Mouse (Mus musculus) neural tube, embryonic 11.5 days (tissue): Measurements from ENCODE around the gene Nceh1. TPM values are rescaled to one million over a fixed set of nuclear protein-coding genes. Genes with fewer than 3 reads are reported as not detected.
"Not testable (repeated sequence)": the region's sequence is repeated elsewhere in the genome, so short reads cannot be mapped to it uniquely, and the experiment has no call there.

Experiments used
- ATAC-seq: fragments of 200-750 bp; cut with Nextera tagmentation; 2 replicates; pipeline ENCODE4 v1.8.0; 2017; ENCODE audit warnings: moderate number of reproducible peaks, mild to moderate bottlenecking, moderate TSS enrichment, moderate library complexity; ENCODE audit not compliant: insufficient read depth, low FRiP score, low TSS enrichment
- DNase-seq: peaks from one replicate; pipeline ENCODE4 v3.0.0-alpha.2; 2015; ENCODE audit warnings: low spot score
- H3K27ac ChIP-seq: fragments of 300-500 bp; sonication (generic); 2 replicates; pipeline ENCODE4 v1.5.1; 2014; ENCODE audit warnings: low read depth, mild to moderate bottlenecking, low read length
- H3K27me3 ChIP-seq: fragments of 300-500 bp; sonication (generic); 2 replicates; pipeline ENCODE4 v1.6.1; 2014; ENCODE audit warnings: mild to moderate bottlenecking, low read length, mixed read lengths; ENCODE audit not compliant: control insufficient read depth, insufficient read depth
- H3K36me3 ChIP-seq: fragments of 300-500 bp; sonication (generic); 2 replicates; pipeline ENCODE4 v1.6.1; 2014; ENCODE audit warnings: mild to moderate bottlenecking, low read length, moderate library complexity, mixed read lengths; ENCODE audit not compliant: control insufficient read depth, insufficient read depth
- H3K4me1 ChIP-seq: fragments of 300-500 bp; sonication (generic); 2 replicates; pipeline ENCODE4 v1.6.1; 2014; ENCODE audit warnings: low read length, mixed read lengths; ENCODE audit not compliant: control insufficient read depth, insufficient read depth
- H3K4me2 ChIP-seq: fragments of 300-500 bp; sonication (generic); 2 replicates; pipeline ENCODE4 v1.6.1; 2014; ENCODE audit warnings: low read depth, mild to moderate bottlenecking, moderate library complexity
- H3K4me3 ChIP-seq: fragments of 300-500 bp; sonication (generic); 2 replicates; pipeline ENCODE4 v1.5.1; 2014; ENCODE audit warnings: low read depth, low read length
- H3K9ac ChIP-seq: fragments of 300-500 bp; sonication (generic); 2 replicates; pipeline ENCODE4 v1.6.1; 2014; ENCODE audit warnings: mild to moderate bottlenecking, low read length
- H3K9me3 ChIP-seq: fragments of 300-500 bp; sonication (generic); 2 replicates; pipeline ENCODE4 v1.6.1; 2016; ENCODE audit warnings: low read length; ENCODE audit not compliant: control insufficient read depth
- WGBS: fragments of 180-500 bp; shearing (Covaris S2); extraction: QIAGEN DNeasy Blood & Tissue Kit; methylation state at CpG from one replicate; pipeline ENCODE4 v1.1.7; 2014; 5-methylcytosine and 5-hydroxymethylcytosine counted together
- polyA plus RNA-seq: library from polyadenylated mRNA; unstranded; fragments of >200 nt; fragmentation: Nextera tagmentation; extraction: Ambion mirVana; gene quantifications from 2 replicates; pipeline ENCODE4 v1.2.1, GENCODE M21; 2014

The Nceh1 gene
- polyA plus RNA-seq, 1 experiment from 2014 or later: 4.0 TPM

DNA sequence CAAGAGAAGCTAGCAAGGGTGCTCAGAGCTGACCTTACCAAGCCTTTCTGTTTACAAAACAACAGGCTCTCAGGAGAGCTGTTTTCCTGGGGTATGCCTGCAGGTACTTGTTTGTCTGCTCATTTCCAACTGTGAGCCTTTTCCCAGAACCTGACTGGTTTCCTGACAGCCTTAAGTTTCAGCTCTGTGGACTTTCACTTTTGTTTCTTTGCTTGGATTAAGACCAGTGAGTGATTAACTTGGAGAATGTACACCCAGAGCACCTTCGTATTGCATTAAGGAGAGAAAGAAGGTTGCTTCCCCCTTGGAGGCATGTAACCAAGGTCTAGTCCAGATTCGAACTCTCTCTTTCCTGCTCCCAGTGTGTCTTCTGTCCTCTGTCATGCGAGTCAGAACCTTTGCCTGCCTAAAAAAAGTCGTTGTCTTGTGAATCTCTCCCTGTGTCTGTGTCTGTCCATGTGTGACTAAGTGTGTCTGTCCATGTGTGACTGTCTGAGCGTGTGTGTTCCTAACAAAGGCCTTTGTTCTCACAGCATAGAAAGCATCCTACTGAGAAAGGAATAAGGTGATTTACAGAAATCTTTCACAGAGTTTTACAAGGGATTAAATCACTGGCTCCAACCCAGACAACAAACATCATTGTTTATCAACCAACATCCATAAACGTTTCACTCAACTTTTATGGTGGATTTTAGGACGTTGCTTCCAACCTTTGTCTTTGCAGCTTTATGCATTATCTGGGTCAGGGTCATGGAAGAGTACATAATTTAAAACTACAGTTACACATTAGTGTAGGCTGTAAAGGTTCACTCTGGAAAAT, 90.4 kb downstream of the Nceh1 start:
- no peak overlapping the region for H3K4me2 ChIP-seq
- DNase-seq (no peak), ATAC-seq (peak; percentile 87)
- H3K27me3 ChIP-seq: no peaks in the 10 kb centered on the region
- H3K4me3 ChIP-seq: no peak overlapping the region
- no peaks in the 10 kb centered on the region for H3K9me3 ChIP-seq
- no peak overlapping the region for H3K9ac ChIP-seq
- 30% methylated on average over 7 of the region's 7 CpGs for WGBS
- no peaks in the 10 kb centered on the region for H3K4me1 ChIP-seq
- H3K36me3 ChIP-seq: no peaks in the 10 kb centered on the region
- H3K27ac ChIP-seq: no peak overlapping the region

DNA sequence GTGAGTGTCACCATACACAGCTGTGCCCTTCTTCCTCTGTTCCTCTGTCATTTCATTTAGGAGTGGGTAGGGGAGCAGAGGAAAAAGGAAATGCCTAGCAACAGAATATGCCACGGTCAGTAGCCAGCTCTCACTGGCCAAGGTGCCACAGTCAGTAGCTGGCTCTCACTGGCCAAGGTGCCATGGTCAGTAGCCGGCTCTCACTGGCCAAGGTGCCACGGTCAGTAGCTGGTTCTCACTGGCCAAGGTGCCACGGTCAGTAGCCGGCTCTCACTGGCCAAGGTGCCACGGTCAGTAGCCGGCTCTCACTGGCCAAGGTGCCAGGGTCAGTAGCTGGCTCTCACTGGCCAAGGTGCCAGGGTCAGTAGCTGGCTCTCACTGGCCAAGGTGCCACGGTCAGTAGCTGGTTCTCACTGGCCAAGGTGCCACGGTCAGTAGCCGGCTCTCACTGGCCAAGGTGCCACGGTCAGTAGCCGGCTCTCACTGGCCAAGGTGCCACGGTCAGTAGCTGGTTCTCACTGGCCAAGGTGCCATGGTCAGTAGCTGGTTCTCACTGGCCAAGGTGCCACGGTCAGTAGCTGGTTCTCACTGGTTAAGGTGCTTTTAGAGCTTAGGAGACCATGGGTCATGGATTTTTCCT, 96.6 kb downstream of the Nceh1 start:
- not testable (repeated sequence) for H3K36me3 ChIP-seq, H3K9me3 ChIP-seq, ATAC-seq, H3K27ac ChIP-seq, H3K4me1 ChIP-seq, H3K27me3 ChIP-seq, H3K4me2 ChIP-seq, H3K4me3 ChIP-seq, DNase-seq, H3K9ac ChIP-seq
- WGBS: 96% methylated on average over 11 of the region's 14 CpGs

DNA sequence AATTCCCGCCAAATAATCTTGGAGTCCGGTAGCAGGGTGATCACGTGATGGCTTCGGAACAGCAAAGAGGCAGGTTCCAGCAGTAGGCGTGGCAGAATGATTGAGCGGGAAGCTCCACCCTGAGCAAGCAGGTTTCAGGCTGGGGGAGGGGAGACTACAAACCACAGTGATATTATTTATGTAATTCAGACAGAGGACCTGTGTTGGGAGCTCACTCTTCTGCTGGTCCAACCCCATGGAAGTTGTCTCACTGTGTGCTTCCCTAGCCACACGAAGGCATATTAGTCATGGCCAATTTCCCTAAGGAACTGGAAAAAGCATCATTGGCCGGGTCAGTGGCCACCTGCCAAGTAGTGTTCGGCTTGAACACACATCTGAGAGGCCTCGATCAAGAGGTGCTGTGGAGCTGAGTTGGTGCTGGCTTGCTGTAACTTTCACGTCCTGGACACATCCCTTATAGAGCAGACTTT, 97.5 kb downstream of the Nceh1 start:
- no peak for DNase-seq
- 61% methylated on average over 11 of the region's 11 CpGs for WGBS

DNA sequence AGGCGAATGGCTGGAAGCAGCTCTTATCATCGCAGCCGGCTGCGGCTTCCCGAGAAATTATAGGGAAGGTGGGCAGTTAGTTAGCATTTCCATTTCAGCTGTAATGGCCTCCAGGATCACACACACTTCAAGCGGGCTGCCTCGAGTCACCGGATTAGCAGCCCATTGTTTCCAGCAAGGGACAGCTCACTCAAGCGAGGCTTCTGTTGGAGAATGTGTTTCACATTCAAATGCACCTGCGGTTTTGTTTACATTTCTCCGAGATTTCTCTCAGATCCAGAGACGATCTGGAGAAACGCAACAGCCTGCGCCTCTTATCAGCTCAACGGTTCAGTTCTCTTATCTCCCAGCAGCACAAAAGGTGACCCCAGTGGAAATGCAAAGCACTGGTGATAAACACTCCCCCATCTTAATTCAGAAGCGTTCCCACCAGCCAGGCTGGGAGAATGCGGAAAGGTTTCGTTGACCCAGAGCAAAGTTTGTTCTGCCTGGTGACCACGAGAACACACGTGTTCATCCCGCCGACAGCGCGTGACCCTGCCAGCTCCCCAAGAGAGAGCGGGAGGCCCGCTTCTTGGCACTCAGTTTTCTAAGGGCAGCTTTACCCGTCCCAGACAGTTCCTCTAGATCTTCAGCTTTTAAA, 100.4 kb downstream of the Nceh1 start:
- Histone ChIP-seq H3K27ac (no peak overlapping the region), H3K4me2 (peak overlapping the region; percentile 57), H3K4me1 (no peaks in the 10 kb centered on the region), H3K27me3 (no peaks in the 10 kb centered on the region), H3K9ac (0 out of 2 replicates have a peak overlapping the region, but pooled peaks have one; percentile 24), H3K4me3 (peak overlapping the region; percentile 20), H3K9me3 (no peaks in the 10 kb centered on the region), H3K36me3 (no peaks in the 10 kb centered on the region)
- ATAC-seq (peak; percentile 13; the same call in 1 of the 2 replicates), DNase-seq (no peak)
- WGBS: 6% methylated on average over 27 of the region's 27 CpGs

More for the DNA sequence above, 97.5 kb downstream of the Nceh1 start:
- no peak overlapping the region for H3K9ac ChIP-seq
- no peak for ATAC-seq
- H3K36me3 ChIP-seq: no peaks in the 10 kb centered on the region
- no peak overlapping the region for H3K4me2 ChIP-seq
- no peaks in the 10 kb centered on the region for H3K27me3 ChIP-seq
- no peak overlapping the region for H3K27ac ChIP-seq
- H3K4me3 ChIP-seq: no peak overlapping the region
- H3K4me1 ChIP-seq: no peaks in the 10 kb centered on the region
- H3K9me3 ChIP-seq: no peaks in the 10 kb centered on the region

DNA sequence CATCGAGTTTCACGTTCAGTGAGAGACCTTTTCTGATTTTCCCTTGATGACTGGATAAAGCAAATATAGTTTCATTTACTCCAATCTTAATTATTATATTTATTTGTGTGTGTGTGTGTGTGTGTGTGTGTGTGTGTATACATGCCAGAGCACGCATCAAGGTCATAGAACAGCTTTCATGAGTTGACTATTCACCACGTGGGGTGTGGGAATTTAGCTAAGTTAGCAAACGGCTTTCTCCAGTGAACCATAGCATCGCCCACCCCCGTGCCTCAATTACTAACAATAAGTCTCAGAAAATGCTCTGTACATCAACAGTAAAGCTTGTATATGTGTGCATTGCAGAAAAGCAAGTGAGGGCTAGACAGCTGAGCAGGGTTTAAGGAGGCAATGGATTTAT, 101.0 kb downstream of the Nceh1 start:
- H3K27me3 ChIP-seq: no peaks in the 10 kb centered on the region
- H3K4me2 ChIP-seq: no peak overlapping the region
- no peak for ATAC-seq
- DNase-seq: no peak
- H3K36me3 ChIP-seq: no peaks in the 10 kb centered on the region
- no peaks in the 10 kb centered on the region for H3K4me1 ChIP-seq
- H3K27ac ChIP-seq: no peak overlapping the region
- no peak overlapping the region for H3K9ac ChIP-seq
- no peaks in the 10 kb centered on the region for H3K9me3 ChIP-seq
- WGBS: 64% methylated on average over 7 of the region's 7 CpGs
- H3K4me3 ChIP-seq: no peak overlapping the region

DNA sequence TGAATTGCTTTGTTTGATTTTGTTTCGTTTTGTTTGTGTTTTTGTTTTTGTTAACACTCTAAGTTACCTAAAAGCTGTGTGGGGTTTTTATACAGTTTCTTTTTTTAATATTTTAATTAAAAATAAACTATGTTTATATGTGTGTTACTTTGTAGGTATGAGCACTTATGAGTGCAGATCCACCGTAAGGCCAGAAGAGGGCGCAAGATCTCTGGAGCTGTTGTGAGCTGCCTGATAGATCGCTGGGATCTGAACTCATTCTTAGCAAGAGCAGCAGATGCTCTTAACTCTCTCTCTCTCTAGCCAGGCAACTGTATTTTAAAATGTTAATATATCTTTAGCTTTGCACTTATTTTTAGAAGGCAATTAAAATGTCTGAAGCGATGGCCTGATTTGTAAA, 101.5 kb downstream of the Nceh1 start:
- Histone ChIP-seq H3K4me1 (no peaks in the 10 kb centered on the region), H3K9ac (no peak overlapping the region), H3K27me3 (no peaks in the 10 kb centered on the region), H3K4me3 (no peak overlapping the region), H3K36me3 (no peaks in the 10 kb centered on the region), H3K27ac (no peak overlapping the region), H3K4me2 (no peak overlapping the region), H3K9me3 (no peaks in the 10 kb centered on the region)
- 90% methylated on average over 5 of the region's 5 CpGs for WGBS
- ATAC-seq: no peak
- no peak for DNase-seq

DNA sequence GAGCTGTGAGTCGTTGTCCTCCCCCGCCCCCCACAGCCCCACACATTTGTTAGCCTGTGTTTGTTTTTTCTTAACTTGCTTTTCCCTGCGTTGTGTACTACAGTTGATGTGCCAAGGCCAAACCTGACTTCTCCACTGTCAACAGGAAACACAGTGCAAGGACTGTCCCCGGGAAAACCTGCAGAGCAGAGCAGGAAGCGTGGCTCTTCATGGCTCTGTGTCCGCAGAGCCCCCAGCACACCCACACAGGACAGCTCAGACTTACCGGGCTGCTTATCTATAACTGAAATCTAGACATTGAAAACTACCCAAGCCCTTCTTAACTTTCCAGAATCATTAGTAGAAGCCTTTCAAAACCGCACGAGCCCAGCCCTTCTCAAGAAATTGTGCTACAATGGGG, 102.3 kb downstream of the Nceh1 start:
- Histone ChIP-seq H3K4me1 (no peaks in the 10 kb centered on the region), H3K9me3 (no peaks in the 10 kb centered on the region), H3K27ac (no peak overlapping the region), H3K4me3 (no peak overlapping the region), H3K9ac (no peak overlapping the region), H3K4me2 (no peak overlapping the region), H3K27me3 (no peaks in the 10 kb centered on the region), H3K36me3 (no peaks in the 10 kb centered on the region)
- no peak for DNase-seq
- ATAC-seq: no peak
- 84% methylated on average over 9 of the region's 9 CpGs for WGBS

DNA sequence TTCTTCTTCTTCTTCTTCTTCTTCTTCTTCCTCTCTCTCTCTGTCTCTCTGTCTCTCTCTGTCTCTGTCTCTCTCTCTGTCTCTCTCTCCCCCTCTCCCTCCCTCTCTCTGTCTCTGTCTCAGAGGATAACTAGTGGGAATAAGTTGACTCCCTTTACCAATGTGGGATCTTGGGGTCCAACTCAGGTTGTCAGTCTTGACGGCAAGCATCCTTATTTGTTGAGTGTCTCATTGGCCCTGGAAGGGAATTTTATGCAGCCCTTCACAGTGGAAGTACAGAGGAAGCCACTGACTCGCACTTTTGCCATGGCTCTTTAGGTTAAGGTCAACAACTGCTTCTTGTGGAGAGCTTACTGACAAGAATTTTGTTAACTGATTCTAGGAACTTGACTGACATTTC, 105.5 kb downstream of the Nceh1 start:
- Histone ChIP-seq H3K4me2 (no peak overlapping the region), H3K27me3 (no peaks in the 10 kb centered on the region), H3K9me3 (no peaks in the 10 kb centered on the region), H3K4me1 (no peaks in the 10 kb centered on the region), H3K27ac (no peak overlapping the region), H3K36me3 (no peaks in the 10 kb centered on the region), H3K4me3 (no peak overlapping the region), H3K9ac (no peak overlapping the region)
- WGBS: 88% methylated on average over 2 of the region's 2 CpGs
- ATAC-seq: no peak
- DNase-seq: no peak
